Mouse (Mus musculus) G1E-ER4 (cell line): Measurements from ENCODE around the gene Tpbgl. TPM values are rescaled to one million over a fixed set of nuclear protein-coding genes. Genes with fewer than 3 reads are reported as not detected.

Experiments used
- GATA1 ChIP-seq: IDR thresholded peaks from one replicate; pipeline ENCODE4 v1.8.0; 2012; ENCODE audit warnings: low read length, inconsistent platforms
- polyA plus RNA-seq: library from polyadenylated mRNA; stranded (reverse); fragments of >175 nt; gene quantifications from 2 replicates; pipeline ENCODE4 v1.2.3, GENCODE M21; 2012

The Tpbgl gene
- not detected in 2 replicates for polyA plus RNA-seq

DNA sequence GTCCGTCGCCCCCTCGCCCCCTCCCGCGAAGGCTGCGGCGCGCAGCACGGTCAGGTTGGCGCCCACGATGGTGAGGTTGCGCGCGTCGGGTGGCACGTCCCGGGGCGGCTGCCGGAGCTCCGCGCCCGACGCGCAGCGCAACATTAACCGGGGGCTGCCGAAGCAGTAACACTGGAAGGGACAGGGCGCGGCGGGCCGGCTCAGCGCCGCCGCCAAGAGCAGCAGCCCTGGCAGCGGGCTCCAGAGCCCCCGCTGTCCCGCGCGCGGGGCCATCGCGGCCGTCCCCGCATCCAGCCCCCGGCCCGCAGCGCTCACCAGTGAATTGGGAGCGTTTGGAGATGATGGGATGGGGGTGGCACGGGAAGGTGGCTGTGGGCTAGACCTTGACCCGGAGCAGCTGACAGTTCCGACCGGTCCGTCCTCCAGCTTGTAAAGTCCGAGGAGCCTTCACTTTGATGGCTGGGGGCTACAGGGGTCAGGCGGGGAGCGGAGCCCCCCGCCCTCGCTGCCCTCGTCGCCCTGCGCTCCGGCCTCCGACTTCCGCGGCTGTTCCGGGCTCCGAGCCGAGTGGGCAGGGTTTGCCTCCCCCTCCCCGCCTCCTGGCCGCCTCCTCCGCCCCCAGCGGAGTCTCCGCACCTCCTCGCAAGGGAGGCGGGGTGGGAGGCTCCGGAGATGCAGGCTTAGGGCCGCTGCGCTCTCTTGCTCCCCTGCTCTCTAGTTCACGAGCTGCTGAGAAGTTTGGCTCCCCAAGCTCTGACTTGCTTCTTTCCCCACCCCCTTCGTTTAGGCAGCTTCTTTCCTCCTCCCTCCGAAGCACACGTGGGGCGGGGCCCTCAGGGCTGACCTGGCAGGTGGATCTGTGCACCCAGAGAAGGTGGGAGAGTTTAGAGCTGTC, at the start of gene Tpbgl:
Gene Tpbgl, minus strand, starts transcription at position 728 of the 895 bp plus-strand sequence.
- TF ChIP-seq GATA1: no peak

DNA sequence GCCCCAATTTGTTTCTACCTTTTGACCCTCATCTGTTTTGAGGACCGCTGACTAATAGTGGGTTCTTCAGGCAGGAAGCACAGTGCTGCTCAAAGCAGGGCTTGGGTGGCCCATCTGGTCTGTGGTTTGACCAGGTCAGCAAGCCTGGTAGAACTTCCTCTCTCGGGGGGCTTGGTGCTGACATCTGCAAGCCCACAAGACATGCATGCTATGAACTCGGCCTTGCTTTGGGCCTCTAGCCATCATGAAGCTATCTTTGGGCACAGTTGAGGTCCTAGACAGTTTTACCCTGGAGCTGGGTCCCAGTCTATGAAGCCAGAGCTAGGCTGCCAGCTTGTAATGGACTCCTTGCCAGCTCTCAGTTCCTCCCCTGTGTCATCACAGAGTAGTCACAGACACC, 48.0 kb upstream of the Tpbgl start:
- no peak for TF ChIP-seq GATA1

DNA sequence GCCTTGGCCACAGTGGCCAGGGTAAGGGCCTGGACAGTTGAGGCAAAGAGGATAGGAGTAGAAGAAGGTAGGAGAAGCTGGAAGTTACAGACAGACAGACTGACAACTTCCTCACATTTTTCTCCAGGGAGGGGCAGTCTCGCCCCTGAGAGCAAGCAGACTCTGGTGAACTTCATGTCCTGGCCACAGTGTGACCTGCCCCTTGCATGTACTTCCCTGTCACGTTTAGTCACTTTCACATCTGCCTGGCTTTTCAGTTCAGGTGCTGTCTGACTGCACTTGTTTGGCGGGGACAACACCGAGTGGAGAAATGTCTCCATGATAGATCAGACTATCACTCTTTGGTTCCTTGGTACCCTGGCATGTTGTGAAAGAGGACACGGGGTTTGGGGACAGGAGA, 47.3 kb upstream of the Tpbgl start:
- no peak for TF ChIP-seq GATA1

DNA sequence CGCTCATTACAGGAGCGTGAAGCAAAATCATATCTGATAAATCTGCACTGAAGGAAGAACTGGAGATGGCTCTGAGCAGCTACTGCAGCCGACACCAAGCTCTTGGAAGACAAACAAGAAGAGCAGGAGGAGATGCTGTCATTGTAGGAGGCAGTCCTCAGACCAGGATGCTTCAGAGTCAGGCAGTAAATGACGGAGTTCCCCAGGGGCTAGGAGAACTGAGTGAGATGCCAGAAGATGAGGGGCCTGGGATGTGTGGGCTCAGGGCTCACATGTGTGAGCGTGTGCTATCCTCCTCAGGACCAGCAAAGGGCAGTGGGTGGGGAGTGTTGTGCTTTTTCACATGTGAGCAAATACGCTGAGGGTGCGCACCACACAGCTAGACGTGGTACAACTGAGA, 46.3 kb upstream of the Tpbgl start:
- no peak for TF ChIP-seq GATA1

- TF ChIP-seq GATA1: peak; percentile 68
Measured at GRCm38 (mm10) chr7:99671544-99672435, 44.9 kb upstream of the Tpbgl start.

DNA sequence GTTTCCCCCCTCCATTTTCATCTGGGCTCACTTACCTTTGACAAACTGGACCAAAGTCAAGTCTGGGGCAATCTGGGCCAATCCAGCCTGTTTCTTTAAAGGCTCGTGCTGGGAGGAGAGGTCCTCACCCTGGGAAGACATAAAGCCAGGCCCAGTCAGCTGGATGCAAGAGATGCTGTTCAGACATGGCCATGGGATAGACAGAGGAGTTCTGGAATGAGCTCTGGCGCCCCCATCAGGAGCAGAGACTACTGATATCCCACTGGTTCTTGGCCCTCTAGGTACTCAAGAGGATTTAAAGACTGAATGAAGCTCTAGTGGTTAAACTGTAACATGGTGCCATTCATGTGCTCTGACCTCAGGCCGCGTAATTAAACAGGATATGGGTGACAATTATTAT, 44.0 kb upstream of the Tpbgl start:
- TF ChIP-seq GATA1: no peak

DNA sequence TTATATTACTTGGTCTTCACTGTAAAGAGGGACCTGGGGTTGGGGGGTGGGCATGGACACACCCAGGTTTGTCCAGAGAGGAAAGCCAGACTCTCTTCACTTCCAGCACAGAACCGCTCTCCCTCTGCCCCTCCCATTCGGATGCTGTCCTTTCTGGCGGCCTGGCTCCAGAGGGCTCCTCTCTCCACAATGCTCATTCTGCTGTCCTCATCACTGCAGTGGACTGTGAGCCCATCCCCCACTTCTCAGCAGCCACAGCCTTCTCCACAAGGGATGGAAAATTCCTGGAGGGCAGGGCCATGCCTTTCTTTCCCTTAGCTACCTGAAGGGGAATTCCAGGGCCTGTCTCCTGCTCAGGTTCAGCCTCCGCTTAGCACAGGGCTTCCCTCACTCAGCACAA, 41.9 kb upstream of the Tpbgl start:
- no peak for TF ChIP-seq GATA1

GRCm38 (mm10) chr7:99667096-99667495, 40.2 kb upstream of the Tpbgl start:
- TF ChIP-seq GATA1: no peak

GRCm38 (mm10) chr7:99665731-99666452, 39.0 kb upstream of the Tpbgl start:
- no peak for TF ChIP-seq GATA1

DNA sequence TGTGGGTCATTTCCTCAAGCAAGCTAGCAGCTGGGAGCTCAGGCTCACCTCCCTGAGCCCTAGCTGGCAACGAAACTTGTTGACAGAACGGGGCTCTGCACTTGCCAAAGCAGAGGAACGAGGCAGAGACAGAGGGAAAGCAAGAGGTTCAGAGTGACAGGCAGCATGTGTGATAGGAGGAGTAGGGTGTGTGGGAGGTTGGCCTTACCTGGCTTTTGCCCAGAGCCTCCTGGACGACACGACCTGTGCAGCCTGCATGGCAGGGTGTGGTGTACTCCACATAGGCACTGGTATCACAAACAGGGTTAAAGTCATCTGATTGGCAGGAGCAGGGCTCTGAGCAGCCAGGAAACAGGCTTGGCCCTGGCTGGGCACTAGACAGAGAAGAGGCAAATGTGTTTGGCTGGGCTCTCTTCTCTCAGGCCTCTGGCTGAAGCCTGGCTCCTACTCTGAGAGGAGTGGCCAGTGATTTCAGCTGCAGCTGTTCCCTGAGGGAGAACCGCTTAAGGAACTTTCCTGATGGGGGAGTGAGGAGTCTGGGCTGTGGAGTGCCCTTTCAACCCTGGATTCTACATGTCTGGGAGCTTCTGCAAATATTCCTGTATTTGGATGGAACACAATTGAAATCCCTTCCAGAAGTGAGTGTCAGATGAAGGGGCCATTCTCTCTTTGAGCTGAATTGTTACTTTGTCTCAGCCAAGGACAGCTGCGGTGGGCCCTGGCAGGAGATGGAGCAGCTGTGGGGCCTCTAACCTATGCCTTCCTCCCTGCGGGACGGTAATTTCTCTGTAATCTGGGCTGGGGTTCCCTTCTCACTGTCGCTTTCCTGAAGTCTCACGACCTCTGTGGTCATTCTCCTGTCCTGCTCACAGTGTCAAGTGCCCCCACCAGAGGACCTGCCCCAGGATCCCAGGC, 37.9 kb upstream of the Tpbgl start:
- TF ChIP-seq GATA1: no peak

DNA sequence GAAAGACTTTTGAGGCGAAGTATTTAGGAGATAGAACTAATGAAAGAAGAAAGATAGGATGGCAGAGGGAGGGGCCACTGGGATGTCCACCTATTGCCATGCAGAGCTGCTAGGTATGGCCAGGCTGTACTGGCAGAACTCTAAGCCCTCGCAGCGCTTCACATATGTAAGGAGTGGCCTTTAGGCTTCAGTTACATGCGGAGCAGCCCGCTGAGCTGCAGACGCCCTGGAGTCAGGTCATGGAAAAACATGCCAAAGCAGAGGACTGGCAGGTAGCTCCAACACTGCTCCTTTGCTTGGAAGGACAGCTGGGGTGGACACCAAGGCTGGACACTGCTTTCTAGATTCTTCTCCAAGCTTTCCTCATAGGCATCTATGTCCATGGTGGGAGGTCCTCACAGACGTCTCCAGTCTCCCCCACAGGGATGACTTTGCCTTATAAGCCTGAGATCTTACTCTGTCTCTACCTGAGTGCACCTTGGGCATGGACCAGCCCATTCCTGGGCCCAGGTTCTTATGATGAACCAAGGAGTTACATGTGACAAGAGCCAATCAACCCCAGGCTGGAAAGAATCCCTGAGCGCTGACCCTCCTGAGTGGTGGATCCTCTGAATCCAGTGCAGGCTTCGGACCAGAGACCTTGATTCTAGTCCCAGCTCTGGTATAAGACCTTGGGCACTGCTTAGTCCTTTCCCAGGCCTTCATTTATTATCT, 36.8 kb upstream of the Tpbgl start:
- no peak for TF ChIP-seq GATA1

- TF ChIP-seq GATA1: no peak
Measured at GRCm38 (mm10) chr7:99662311-99662710, 35.4 kb upstream of the Tpbgl start.

- TF ChIP-seq GATA1: no peak
Measured at GRCm38 (mm10) chr7:99661571-99662230, 34.8 kb upstream of the Tpbgl start.
